Comparison of ENCODE assay signal across 1 mouse cellular context in the genomic region with DNA sequence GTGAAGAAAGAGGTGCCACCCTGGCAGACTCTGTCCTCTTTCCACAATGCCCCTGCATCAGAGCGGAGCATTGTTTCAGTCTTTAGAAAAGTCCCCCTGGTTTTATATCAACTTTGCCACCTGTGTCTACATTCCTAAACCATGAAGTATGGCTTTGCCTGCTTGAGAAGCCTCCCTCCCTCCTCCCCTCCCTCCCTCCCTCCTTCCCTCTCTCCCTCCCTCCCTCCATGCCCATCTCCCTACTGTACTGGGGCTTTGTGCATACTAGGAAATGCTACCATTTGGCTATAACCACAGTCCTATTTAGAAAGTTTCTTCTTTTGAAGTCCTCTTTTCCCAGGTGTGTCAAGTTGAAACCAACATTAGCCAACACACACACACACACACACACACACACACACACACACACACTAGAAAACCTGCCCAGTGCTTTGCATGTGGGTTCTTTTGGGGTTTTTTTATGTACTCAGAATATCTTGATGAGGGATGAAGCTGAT.
A peak's percentile ranks its signal among the peaks of the same experiment; 100 is the strongest.
TF ChIP-seq lines count a peak whose summit lies in the region.

No protein-coding gene starts in this region.

TF ChIP-seq in CH12.LX, 34 proteins besides CTCF, POLR2A, EP300 and RAD21 (continued from another document):
- TF ChIP-seq TCF12 (IDR thresholded peaks at IDR 0.05; ENCODE audit: low read depth, low read length): peak; percentile 72
- TF ChIP-seq USF2 (conservative IDR thresholded peaks at IDR 0.05; ENCODE audit: low read depth, low read length): no peak
- TF ChIP-seq ZNF384 (IDR thresholded peaks at IDR 0.05; ENCODE audit: low read depth, low read length): peak; percentile 82
- TF ChIP-seq E2F4 (IDR thresholded peaks at IDR 0.05; ENCODE audit: insufficient replicate concordance, low read depth, low read length): no peak
- peak; percentile 75 for TF ChIP-seq ETS1 (conservative IDR thresholded peaks at IDR 0.05; ENCODE audit: low read depth, low read length)
- peak; percentile 20; the same call in 1 of the 2 replicates for TF ChIP-seq MYC (IDR thresholded peaks at IDR 0.05; ENCODE audit: low read depth, low read length)
- 0 out of 2 replicates have a peak, but pooled peaks have one; percentile 52 for TF ChIP-seq MAZ (IDR thresholded peaks at IDR 0.05; ENCODE audit: low read depth, low read length)
- TF ChIP-seq NELFE (IDR thresholded peaks at IDR 0.05; ENCODE audit: low read depth, low read length): no peak
- TF ChIP-seq USF1 (IDR thresholded peaks at IDR 0.05; ENCODE audit: low read depth, low read length): no peak
- no peak for TF ChIP-seq PAX5 (IDR thresholded peaks at IDR 0.05; ENCODE audit: low read length)
- 0 out of 2 replicates have a peak, but pooled peaks have one; percentile 10 for TF ChIP-seq JUND (conservative IDR thresholded peaks at IDR 0.05; ENCODE audit: low read depth, low read length)
- TF ChIP-seq IRF4 (IDR thresholded peaks at IDR 0.05; ENCODE audit: low read depth, low read length): peak; percentile 92
- TF ChIP-seq KAT2A (IDR thresholded peaks at IDR 0.05; ENCODE audit: insufficient replicate concordance, low read length): no peak
- no peak for TF ChIP-seq GABPA (IDR thresholded peaks at IDR 0.05; ENCODE audit: insufficient replicate concordance, low read depth, low read length)
- TF ChIP-seq ZMIZ1 (IDR thresholded peaks at IDR 0.05; ENCODE audit: low read depth, low read length): no peak
- TF ChIP-seq NRF1 (IDR thresholded peaks at IDR 0.05; ENCODE audit: low read depth, low read length): no peak
- no peak for TF ChIP-seq MAX (IDR thresholded peaks at IDR 0.05; ENCODE audit: low read length)
- TF ChIP-seq MEF2A (IDR thresholded peaks at IDR 0.05; ENCODE audit: borderline replicate concordance, low read depth, low read length): peak; percentile 91
- TF ChIP-seq ZC3H11A (IDR thresholded peaks at IDR 0.05; ENCODE audit: low read depth, low read length): no peak
- peak; percentile 83 for TF ChIP-seq MAFK (IDR thresholded peaks at IDR 0.05; ENCODE audit: insufficient replicate concordance, low read length)
- TF ChIP-seq CHD1 (IDR thresholded peaks at IDR 0.05; ENCODE audit: low read depth, low read length): no peak
- no peak for TF ChIP-seq HCFC1 (IDR thresholded peaks at IDR 0.05; ENCODE audit: low read depth, low read length)
- no peak for TF ChIP-seq JUN (IDR thresholded peaks at IDR 0.05; ENCODE audit: insufficient read depth, low read depth, low read length)
- no peak for TF ChIP-seq ELF1 (IDR thresholded peaks at IDR 0.05; ENCODE audit: low read depth, low read length)
- TF ChIP-seq UBTF (IDR thresholded peaks at IDR 0.05; ENCODE audit: low read depth, low read length): no peak
- peak; percentile 41; the same call in 1 of the 2 replicates for TF ChIP-seq SIN3A (IDR thresholded peaks at IDR 0.05; ENCODE audit: low read length)
